In genomic region chr16:95823803-95824202, GRCm38 (mm10) we compare ENCODE assay signal across 11 mouse cellular contexts.
A peak's percentile ranks its signal among the peaks of the same experiment; 100 is the strongest.
DNase-seq lines count a peak whose midpoint lies in the region; ATAC-seq and TF ChIP-seq lines count a peak whose summit lies in the region.
"Had no signal": no experiment of that assay in that cellular context is flagged by ENCODE, and none has a peak within 500 bp of the region (broad histone marks: within the 10 kb centered on the region; RNA-seq: fewer than 3 reads in every experiment).

No protein-coding gene starts in this region.

- H3K4me2 ChIP-seq in lung, embryonic 16.5 days (ENCODE audit: low read depth, low read length): no peak overlapping the region
- peak overlapping the region; percentile 16 for H3K4me2 ChIP-seq in heart, embryonic 14.5 days (ENCODE audit: low read length)
- H3K4me2 ChIP-seq in stomach, embryonic 14.5 days (replicated peaks; ENCODE audit: low read depth, low read length): no peak overlapping the region
- H3K4me2 ChIP-seq: hindbrain, embryonic 14.5 days; neural tube, embryonic 12.5 days had no signal

- no peak for ATAC-seq in lung, embryonic 16.5 days (ENCODE audit: low read depth)
- ATAC-seq in heart, embryonic 14.5 days (ENCODE audit: insufficient number of reproducible peaks, insufficient read depth, low FRiP score, low read depth): no peak
- ATAC-seq in stomach, embryonic 14.5 days (ENCODE audit: insufficient number of reproducible peaks, insufficient read depth, low FRiP score, low read depth): no peak; the same call in 1 of the 2 replicates

- no peak for TF ChIP-seq CTCF in gastrocnemius, adult 2 months (IDR thresholded peaks at IDR 0.05)
- TF ChIP-seq CTCF in lung, adult 2 months (IDR thresholded peaks at IDR 0.05; ENCODE audit: insufficient read depth, low read length): no peak
- no peak for TF ChIP-seq CTCF in cerebellum, adult 2 months (IDR thresholded peaks at IDR 0.05; ENCODE audit: borderline replicate concordance, insufficient read depth, low read depth, low read length)

- no peak for TF ChIP-seq POLR2A in lung, adult 2 months (IDR thresholded peaks at IDR 0.05; ENCODE audit: borderline replicate concordance, extremely low read depth, low read depth, low read length)
- no peak for TF ChIP-seq POLR2A in cerebellum, adult 2 months (IDR thresholded peaks at IDR 0.05; ENCODE audit: borderline replicate concordance, insufficient read depth, low read length)

- H3K36me3 ChIP-seq in lung, embryonic 16.5 days (ENCODE audit: control insufficient read depth, insufficient read depth, low read length): no peaks in the 10 kb centered on the region
- H3K36me3 ChIP-seq in heart, embryonic 14.5 days (ENCODE audit: control insufficient read depth, insufficient read depth, low read length): no peaks in the 10 kb centered on the region
- no peaks in the 10 kb centered on the region for H3K36me3 ChIP-seq in stomach, embryonic 14.5 days (ENCODE audit: control insufficient read depth, insufficient read depth, low read length)
- H3K36me3 ChIP-seq: neural tube, embryonic 12.5 days had no signal

- peak overlapping the region; percentile 47 for H3K9ac ChIP-seq in lung, embryonic 16.5 days (ENCODE audit: low read length)
- peak overlapping the region; percentile 56; the same call in 1 of the 2 replicates for H3K9ac ChIP-seq in heart, embryonic 14.5 days (ENCODE audit: low read length)
- H3K9ac ChIP-seq in stomach, embryonic 14.5 days (replicated peaks; ENCODE audit: low read depth, low read length): no peak overlapping the region
- H3K9ac ChIP-seq: hindbrain, embryonic 14.5 days; neural tube, embryonic 12.5 days had no signal

- H3K27ac ChIP-seq in gastrocnemius, adult 2 months: peak overlapping the region; percentile 86
- peak overlapping the region; percentile 92 for H3K27ac ChIP-seq in lung, embryonic 16.5 days (ENCODE audit: low read length)
- H3K27ac ChIP-seq in heart, embryonic 14.5 days (replicated peaks in 1 of 2; ENCODE audit: control insufficient read depth in 1 of 2, insufficient read depth in 1 of 2, low read depth in 2 of 2, low read length in 2 of 2): peak overlapping the region; percentile 8 to 81
- peak overlapping the region; percentile 52; the same call in 1 of the 2 replicates for H3K27ac ChIP-seq in stomach, embryonic 14.5 days (ENCODE audit: low read length)
- H3K27ac ChIP-seq in cerebellum, adult 2 months (ENCODE audit: insufficient read depth, low read length): no peak overlapping the region
- H3K27ac ChIP-seq: hindbrain, embryonic 14.5 days; neural tube, embryonic 12.5 days had no signal

- 39% methylated on average over 6 of the region's 6 CpGs for WGBS in lung, embryonic 16.5 days
- 46% methylated on average over 6 of the region's 6 CpGs for WGBS in lung, adult 2 months
- WGBS in heart, embryonic 14.5 days: 42% methylated on average over 6 of the region's 6 CpGs
- 46% methylated on average over 6 of the region's 6 CpGs for WGBS in stomach, embryonic 14.5 days
- WGBS in cerebellum, adult 2 months: 77% methylated on average over 6 of the region's 6 CpGs

- no peaks in the 10 kb centered on the region for H3K27me3 ChIP-seq in lung, embryonic 16.5 days (ENCODE audit: control insufficient read depth, insufficient read depth, low read depth, low read length)
- no peaks in the 10 kb centered on the region for H3K27me3 ChIP-seq in heart, embryonic 14.5 days (ENCODE audit: control insufficient read depth, insufficient read depth, low read length)
- H3K27me3 ChIP-seq in stomach, embryonic 14.5 days (ENCODE audit: control insufficient read depth, insufficient read depth, low read length): no peaks in the 10 kb centered on the region
- no peaks in the 10 kb centered on the region for H3K27me3 ChIP-seq in cerebellum, adult 2 months (ENCODE audit: control insufficient read depth, insufficient read depth, low read length)
- H3K27me3 ChIP-seq: neural tube, embryonic 12.5 days had no signal

- DNase-seq in gastrocnemius, adult 2 months: peak; percentile 70
- DNase-seq in gastrocnemius, postnatal 4 days (ENCODE audit: low spot score in 2 of 2): no peak
- no peak for DNase-seq in lung, adult 2 months
- DNase-seq in cerebellum, adult 2 months: no peak
- DNase-seq in adrenal gland, postnatal 14 days: no peak
- DNase-seq: B cell, adult 2 months had no signal

- H3K9me3 ChIP-seq in lung, embryonic 16.5 days (ENCODE audit: control insufficient read depth, low read length): no peaks in the 10 kb centered on the region
- H3K9me3 ChIP-seq in heart, embryonic 14.5 days (ENCODE audit: control insufficient read depth, low read length): no peaks in the 10 kb centered on the region
- no peaks in the 10 kb centered on the region for H3K9me3 ChIP-seq in stomach, embryonic 14.5 days (ENCODE audit: control insufficient read depth, low read depth, low read length)
- H3K9me3 ChIP-seq: neural tube, embryonic 12.5 days had no signal

- intact Hi-C loops in gastrocnemius, adult 2 months (cut with DNase I): loop anchor here (2.0 kb wide), 1 partner anchor 63 kb away; no protein-coding TSS in a partner anchor

- H3K4me3 ChIP-seq in gastrocnemius, adult 2 months: peak overlapping the region; percentile 44
- H3K4me3 ChIP-seq in lung, embryonic 16.5 days (ENCODE audit: low read length): no peak overlapping the region
- H3K4me3 ChIP-seq in lung, adult 2 months (replicated peaks; ENCODE audit: extremely low read depth, low read depth, low read length): no peak overlapping the region
- H3K4me3 ChIP-seq in heart, embryonic 14.5 days (ENCODE audit: control insufficient read depth in 1 of 2, insufficient read depth in 1 of 2, low read depth in 1 of 2, low read length in 2 of 2): no peak overlapping the region
- no peak overlapping the region for H3K4me3 ChIP-seq in stomach, embryonic 14.5 days (ENCODE audit: low read depth, low read length)
- no peak overlapping the region for H3K4me3 ChIP-seq in cerebellum, adult 2 months (replicated peaks; ENCODE audit: insufficient read depth, low read depth, low read length)
- H3K4me3 ChIP-seq: neural tube, embryonic 12.5 days had no signal

- peaks cover 29% of the 10 kb centered on the region for H3K4me1 ChIP-seq in lung, embryonic 16.5 days (replicated peaks; ENCODE audit: control insufficient read depth, insufficient read depth, low read length)
- peaks cover 20% of the 10 kb centered on the region for H3K4me1 ChIP-seq in lung, adult 2 months (ENCODE audit: control insufficient read depth, insufficient read depth, low read length)
- H3K4me1 ChIP-seq in heart, embryonic 14.5 days (ENCODE audit: control insufficient read depth in 2 of 2, insufficient read depth in 2 of 2, low read length in 2 of 2): peaks cover 20 to 31% of the 10 kb centered on the region in 2 experiments
- H3K4me1 ChIP-seq in stomach, embryonic 14.5 days (ENCODE audit: control insufficient read depth, insufficient read depth, low read length): peaks cover 19% of the 10 kb centered on the region
- H3K4me1 ChIP-seq in cerebellum, adult 2 months (ENCODE audit: control insufficient read depth, insufficient read depth, low read length): peaks cover 6% of the 10 kb centered on the region
